Mouse (Mus musculus): ENCODE measurements around the gene Prkrip1. TPM values are rescaled to one million over a fixed set of nuclear protein-coding genes. Genes with fewer than 3 reads are reported as not detected.
"Not testable (repeated sequence)": the region's sequence is repeated elsewhere in the genome, so short reads cannot be mapped to it uniquely, and the experiment has no call there.

Gene Prkrip1
- total RNA-seq, 2 experiments from 2014 or later: 28.3 to 39.2 TPM

DNA sequence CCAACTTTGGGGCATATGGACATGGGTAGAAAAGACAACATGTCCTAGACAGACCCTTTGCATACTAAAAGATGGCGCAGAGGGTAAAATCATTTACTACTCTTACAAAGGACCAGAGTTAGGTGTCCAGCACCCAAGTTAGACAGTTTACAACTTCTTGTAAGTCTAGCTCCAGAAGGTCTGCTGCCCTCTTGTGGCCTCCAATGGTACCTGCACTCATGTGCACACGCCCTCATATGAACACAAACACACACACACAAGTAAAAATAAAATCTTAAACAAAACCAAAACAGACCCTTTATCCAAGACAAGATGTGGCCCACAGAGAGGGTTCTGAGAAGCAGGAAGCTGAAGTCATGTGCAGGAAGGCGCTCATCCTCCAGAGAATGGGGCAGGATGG, 30.7 kb downstream of the Prkrip1 start:
- no peak for DNase-seq (ENCODE audit: low spot score in 2 of 2)
- intact Hi-C loops (cut with DNase I): no loop called here

DNA sequence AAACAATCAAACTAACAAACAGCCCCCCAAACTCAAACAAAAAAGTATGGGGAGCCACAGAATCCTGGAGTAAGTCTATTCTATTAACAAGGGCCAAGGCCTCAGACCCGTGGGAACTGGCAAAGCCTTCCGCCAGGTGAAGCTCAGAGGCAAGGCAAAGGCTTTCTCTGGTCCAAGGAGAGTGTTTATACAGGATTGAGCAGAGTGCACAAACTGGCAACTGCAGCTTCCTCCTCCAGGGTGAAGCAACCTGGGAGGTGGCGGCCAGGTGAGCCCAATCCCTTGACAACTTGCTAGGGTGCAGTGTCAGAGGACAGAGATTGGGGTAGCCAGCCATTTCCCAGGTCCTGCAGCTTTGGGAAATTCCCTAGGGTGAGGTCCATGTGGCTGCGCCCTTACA, 31.5 kb downstream of the Prkrip1 start:
- no peak for DNase-seq (ENCODE audit: low spot score in 2 of 2)
- intact Hi-C loops (cut with DNase I): no loop called here

DNA sequence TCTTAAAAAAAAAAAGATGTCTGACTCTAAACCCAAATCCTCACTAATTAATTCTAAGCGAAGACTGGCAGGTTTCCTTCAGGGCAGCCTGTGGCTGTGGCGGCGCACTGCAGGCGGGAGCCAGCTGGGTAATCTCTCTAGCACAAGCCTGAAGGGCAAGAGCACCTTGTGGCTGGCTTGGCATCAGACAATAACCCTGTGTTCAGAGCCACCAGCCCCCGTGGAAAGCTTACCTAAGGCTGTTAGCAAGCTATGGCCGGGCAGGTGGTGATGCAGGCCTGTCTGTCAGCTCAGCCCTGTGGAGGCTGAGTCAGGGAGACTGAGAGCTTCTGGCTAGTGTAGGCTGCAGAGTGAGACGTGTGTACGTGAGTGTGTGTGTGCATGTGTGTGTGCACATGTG, 33.5 kb downstream of the Prkrip1 start:
- DNase-seq (ENCODE audit: low spot score in 2 of 2): no peak
- intact Hi-C loops (cut with DNase I): no loop called here

DNA sequence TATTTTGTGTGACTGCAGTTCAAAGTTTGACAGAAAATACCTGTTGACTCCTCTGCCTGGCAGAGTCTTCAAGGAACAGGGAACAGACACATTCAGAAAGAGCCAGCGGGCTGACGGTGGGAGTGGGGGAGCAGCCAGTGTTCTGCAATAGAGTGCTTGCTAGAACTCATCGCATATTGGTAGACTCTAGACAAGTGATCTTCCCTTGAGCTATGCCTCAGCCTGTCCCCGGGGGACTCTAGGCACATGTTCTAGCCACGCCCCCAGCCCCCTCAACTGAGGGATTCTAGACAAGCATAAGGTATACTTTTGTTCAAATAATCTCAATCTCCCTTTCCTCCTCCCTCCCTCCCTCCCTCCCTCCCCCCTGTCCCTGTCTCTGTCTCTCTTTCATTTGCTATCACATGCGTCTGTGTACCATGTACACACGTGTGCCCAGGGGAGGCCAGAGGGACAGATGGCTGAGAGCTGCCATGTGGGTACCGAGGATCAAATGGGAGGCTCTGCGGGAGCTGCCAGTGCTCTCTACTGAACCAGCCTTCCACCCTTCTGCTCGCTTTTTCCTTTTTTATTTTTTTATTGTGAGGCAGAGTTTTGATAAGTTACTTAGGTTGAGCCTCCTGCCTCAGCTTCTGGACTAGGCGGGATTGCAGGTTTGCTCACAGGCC, 34.8 kb downstream of the Prkrip1 start:
- no peak for DNase-seq (ENCODE audit: low spot score in 2 of 2)
- intact Hi-C loops (cut with DNase I): no loop called here

DNA sequence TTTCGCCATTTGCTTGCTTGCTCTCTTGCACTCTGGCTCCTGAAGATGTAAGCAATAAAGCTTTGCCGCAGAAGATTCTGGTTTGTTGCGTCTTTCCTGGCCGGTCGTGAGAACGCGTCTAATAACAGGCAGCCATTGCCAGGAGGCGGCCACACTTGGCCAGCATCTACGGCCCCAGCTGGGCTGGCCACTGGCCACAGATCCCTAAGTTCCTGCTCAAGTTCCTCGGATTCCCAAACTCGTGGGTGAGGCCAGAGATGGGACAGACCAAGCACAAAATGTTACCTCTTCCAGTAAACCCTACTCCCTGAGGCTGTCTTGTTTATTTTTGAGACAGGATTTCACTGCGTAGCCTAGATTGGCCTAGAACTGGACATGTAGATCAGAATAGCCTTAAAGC, 38.7 kb downstream of the Prkrip1 start:
- DNase-seq (ENCODE audit: low spot score in 2 of 2); intact Hi-C loops (cut with DNase I): not testable (repeated sequence)

DNA sequence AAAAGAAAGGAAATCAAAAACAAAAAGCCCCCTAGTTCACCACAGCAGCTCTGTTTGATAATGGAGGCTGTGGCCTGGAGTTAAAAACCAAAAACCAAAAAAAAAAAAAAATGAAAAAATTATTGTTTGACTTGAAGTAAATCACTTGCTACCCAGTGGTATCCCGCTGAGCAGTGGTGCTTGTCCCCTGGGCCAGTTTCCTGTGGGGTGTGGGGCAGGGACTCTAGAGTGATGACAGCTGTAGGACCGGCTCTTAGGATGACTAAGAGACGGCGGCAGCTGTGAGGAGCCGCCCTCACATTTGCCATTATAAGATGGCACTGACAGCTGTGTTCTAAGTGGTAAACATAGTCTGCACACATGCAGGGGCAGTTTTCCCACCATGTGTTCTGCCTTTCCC, 43.4 kb downstream of the Prkrip1 start:
- intact Hi-C loops (cut with DNase I): no loop called here
- DNase-seq (ENCODE audit: low spot score in 2 of 2): no peak

DNA sequence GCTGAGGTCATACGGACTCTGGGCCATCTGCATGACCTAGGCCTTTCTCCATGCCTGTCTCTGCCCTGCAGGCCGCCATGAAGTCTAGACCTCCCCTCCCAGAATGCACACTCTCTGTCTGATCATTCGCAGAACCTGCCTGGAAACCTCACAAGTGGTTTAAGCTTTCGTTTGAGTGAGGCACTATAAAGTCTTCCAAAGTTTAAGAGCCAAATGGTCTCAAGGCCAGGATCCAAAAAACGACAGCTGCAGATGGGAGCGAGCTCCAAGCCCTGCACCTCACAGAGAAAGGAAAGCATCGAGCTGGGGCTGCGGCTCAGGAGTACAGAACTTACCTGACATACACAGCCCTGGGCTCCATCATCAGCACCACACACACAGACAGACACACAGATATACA, 46.4 kb downstream of the Prkrip1 start:
- intact Hi-C loops (cut with DNase I): no loop called here
- DNase-seq (ENCODE audit: low spot score in 2 of 2): no peak

DNA sequence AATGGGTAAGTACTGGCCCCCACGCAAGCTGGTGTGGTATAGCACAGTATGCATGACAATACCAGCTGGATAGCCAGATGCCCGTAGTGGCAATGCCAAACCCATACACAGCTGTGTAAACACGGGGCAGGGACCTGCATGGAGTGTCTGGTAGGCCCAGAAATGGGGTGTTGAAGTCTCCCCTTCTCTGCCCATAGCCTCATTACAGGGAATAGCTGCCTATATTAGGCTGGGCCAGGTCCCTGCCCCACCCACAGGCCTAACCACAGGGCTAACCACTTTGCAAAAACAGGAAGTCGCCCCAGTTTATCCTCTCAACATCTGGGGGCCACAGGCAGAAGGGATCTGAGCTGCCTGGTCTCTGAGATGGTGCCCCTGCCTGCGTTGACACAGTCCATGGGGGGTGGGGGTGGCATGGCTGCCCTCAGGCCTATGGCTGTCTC, 49.6 kb downstream of the Prkrip1 start:
- DNase-seq (ENCODE audit: low spot score in 2 of 2); intact Hi-C loops (cut with DNase I): not testable (repeated sequence)

DNA sequence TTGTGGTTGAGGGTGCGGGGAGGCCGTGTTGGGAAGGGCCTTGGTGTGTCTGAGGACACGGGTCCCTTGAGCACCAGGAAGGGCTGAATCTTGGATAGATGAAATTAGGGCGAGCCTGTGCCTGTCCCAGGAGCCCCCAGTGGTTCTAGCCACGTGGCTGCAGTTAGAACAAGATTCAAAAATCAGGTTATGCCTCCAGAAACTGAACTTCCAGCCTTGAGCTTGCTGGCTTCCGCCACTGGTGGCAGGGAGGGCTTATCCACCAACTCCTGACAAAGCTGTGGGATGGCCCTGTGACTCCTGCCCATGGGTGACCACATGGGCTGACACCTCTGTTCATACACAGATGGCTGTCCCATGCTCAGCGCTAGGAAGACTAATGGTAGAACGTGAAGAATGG, 51.1 kb downstream of the Prkrip1 start:
- intact Hi-C loops (cut with DNase I): no loop called here
- no peak for DNase-seq (ENCODE audit: low spot score in 2 of 2)

DNA sequence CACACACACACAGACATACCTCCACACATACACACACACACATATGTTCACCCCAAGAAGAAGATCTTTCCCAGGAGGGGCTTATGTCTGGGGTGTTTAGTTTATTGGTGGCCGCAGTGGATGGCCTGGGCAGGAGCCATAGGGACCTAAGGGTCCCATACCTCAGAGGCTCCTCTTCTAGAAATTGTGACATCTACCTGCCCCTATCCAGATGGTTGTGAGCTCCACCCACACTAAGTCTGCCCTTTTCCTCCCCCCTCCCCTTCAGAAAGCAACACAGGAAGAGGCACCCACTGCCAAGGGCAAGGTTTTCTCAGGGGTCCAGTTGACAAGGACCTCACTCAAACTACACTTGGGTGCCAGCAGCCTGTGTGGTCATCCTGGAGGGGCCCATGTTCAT, 51.8 kb downstream of the Prkrip1 start:
- intact Hi-C loops (cut with DNase I): no loop called here

DNA sequence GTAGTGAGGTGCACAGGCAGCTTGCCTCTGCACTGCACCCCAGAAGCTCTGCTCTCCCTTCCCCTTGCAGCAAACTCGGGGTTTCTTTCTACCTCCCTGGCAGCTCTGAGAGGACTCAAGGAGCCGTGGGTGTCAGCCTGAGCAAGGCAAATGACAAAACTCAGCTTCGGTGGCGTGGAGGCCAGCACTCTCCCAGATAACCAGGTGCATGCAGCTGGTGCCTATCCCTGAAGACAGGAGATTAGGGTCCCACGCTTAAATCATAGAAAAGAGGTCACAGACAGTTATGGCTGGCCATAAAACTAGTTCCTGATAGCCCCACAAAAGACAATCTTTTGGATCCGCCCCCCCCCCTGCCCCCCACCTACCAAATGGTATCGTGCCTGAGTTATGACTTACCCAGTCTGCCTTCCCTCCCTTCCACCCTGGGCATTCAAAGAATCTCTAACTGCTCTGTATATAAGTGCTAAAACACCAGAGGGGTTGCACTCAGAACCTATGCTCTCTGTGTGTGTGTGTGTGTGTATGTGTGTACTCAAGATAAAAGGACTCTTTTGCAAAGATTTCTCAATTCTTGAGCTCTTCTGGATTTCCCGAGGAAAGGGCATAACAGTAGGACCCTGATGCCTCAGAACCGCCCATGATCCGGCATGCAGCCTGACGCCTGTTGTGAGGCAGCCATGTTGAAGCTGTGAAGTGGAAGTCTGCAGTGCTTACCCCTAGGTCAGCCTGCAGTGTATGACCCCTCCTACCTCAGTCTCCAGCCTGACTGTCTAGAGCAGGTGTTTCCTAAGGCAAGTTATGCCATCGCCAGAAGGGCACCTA, 53.9 kb downstream of the Prkrip1 start:
- intact Hi-C loops (cut with DNase I): no loop called here
- no peak for DNase-seq (ENCODE audit: low spot score in 2 of 2)

More for the DNA sequence above, 51.8 kb downstream of the Prkrip1 start:
- no peak for DNase-seq (ENCODE audit: low spot score in 2 of 2)

DNA sequence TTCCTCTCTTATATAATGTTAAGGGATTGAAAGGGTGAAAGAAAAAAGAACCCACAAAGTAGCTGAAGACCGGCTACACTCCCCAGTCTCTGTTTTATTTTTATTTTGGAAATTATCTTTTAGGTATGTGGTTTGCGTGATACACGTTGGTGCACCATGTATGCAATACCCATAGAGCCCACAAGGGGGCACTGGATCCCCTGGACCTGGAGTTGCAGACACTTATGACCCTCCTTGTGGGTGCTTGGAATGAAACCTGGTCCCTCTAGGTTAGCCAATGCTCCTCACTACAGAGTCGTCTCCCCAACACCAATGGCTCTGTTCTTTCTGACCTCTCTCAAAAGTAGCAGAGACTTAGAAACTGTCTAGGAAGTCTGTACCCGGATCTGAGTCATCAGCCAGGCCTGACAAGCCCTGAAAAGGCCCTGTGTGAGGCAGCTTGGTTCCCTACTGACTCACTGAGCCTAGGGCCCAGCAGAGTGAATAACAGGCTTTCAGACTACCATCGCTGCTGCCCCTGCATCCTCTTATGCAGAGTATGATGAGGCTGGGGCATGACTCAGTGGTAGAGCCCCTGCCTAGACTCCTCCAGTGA, 55.5 kb downstream of the Prkrip1 start:
- DNase-seq (ENCODE audit: low spot score in 2 of 2): no peak
- intact Hi-C loops (cut with DNase I): no loop called here

DNA sequence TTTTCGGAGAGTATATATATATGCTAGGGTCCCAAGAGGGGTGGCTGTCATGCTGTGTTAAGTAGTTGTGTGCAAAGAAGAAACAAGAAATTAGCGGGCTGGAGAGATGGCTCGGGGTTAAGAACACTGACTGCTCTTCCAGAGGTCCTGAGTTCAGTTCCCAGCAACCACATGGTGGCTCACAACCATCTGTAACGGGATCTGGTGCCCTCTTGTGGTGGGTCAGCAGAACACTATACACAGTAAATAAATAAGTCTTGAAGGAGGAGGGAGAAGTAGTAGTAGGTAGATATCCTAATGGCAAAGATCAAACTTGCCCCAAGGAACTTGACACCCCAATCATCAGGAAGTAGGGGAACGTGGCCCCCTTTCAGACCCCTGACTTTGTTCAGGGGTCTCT, 56.0 kb downstream of the Prkrip1 start:
- DNase-seq (ENCODE audit: low spot score in 2 of 2): no peak
- intact Hi-C loops (cut with DNase I): no loop called here

DNA sequence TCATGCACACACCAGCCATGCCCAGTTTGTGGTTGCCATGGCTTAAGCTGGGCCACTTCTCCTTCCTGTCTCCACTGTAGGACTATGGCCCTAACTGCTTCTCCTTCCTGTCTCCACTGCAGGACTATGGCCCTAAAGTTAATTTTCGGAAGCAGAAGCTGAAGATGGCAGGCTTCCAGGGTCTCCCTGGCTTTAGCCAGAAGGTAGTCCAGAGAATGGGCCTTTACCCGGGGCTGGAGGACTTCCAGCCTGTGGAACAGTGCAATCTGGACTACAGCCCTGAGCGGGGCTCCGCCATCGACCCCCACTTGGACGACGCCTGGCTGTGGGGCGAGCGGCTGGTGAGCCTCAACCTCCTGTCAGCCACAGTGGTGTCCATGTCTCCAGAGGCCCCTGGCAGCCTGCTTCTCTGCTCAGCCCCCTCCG, 58.7 kb downstream of the Prkrip1 start:
- intact Hi-C loops (cut with DNase I): no loop called here
- no peak for DNase-seq (ENCODE audit: low spot score in 2 of 2)

DNA sequence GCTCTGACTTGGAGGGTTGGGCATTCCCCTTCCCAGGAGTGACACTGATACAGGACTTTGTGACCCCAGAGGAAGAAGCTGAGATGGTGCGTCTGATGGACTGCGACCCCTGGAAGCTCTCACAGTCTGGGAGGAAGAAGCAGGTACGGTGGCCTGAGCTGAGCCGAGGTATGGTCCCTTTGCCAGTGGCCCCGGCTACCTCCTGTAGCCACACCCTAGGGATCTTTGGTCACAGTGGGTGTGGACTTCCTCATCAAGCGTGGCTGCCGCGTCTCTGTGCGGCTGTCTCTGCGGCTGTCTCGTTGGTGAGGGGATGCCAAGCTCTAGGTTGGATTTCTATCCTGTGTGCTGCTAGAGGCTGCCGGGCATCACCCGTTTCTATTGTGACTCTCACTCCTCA, 59.4 kb downstream of the Prkrip1 start:
- no peak for DNase-seq (ENCODE audit: low spot score in 2 of 2)

DNA sequence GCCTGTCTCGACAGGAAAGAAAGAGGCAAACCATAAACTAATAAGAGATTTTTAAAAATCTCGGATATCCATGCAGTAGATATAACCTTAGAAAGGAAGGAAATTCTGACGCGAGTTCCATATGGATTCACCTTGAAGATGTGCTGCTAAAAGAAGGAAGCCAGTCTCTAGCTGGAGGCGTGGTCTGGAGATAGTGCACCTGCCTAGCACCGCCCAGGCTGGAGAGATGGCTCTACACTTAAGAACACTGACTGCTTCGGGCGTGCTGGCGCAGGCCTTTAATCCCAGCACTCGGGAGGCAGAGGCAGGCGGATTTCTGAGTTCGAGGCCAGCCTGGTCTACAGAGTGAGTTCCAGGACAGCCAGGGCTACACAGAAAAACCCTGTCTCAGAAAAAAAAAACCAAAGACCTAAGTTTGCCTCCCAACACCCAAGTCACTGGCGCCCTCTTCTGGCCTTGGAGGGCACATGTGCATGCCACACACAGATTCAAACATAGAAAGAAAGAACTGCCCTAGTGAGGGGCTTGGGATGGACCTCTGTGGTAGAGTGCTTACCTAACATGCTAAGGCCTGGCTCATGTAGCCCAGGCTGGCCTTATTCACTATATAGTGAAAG, 61.0 kb downstream of the Prkrip1 start:
- DNase-seq (ENCODE audit: low spot score in 2 of 2): no peak
- intact Hi-C loops (cut with DNase I): loop anchor here (5.0 kb wide), 1 partner anchor 115 kb away; no protein-coding TSS in a partner anchor

More for the DNA sequence above, 59.4 kb downstream of the Prkrip1 start:
- intact Hi-C loops (cut with DNase I): loop anchor here (5.0 kb wide), 1 partner anchor 113 kb away; no protein-coding TSS in a partner anchor

DNA sequence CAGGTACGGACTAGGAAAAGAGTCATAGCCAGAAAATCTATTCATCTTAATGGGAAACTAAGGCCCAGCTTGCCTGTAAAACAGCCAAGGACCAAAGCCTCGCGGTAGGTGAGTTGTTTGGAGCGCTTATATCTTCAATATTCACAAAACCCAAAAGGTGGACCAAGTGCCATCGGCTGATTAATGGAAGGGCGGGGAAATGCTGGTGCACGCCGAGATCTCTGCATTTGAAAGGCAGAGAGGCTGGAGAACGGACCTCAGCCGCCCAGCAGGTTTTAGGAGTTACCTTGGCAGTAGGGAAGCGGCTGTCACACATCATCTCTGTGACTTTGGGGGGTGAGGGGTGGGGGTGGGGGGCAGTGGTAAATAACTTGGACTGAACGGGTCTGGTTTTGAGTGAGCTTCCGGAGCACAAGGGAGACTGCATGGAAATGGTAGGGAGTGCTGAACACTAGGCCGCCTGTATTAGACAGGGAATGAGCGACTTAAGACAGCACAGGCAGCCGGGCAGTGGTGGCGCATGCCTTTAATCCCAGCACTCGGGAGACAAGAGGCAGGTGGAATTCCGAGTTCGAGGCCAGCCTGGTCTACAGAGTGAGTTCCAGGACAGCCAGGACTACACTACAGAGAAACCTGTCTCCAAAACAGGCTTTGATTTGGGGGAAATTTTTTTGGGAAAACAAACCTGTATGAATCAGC, 62.3 kb downstream of the Prkrip1 start:
- DNase-seq (ENCODE audit: low spot score in 2 of 2): no peak
- intact Hi-C loops (cut with DNase I): loop anchor here (5.0 kb wide), 1 partner anchor 116 kb away; no protein-coding TSS in a partner anchor

DNA sequence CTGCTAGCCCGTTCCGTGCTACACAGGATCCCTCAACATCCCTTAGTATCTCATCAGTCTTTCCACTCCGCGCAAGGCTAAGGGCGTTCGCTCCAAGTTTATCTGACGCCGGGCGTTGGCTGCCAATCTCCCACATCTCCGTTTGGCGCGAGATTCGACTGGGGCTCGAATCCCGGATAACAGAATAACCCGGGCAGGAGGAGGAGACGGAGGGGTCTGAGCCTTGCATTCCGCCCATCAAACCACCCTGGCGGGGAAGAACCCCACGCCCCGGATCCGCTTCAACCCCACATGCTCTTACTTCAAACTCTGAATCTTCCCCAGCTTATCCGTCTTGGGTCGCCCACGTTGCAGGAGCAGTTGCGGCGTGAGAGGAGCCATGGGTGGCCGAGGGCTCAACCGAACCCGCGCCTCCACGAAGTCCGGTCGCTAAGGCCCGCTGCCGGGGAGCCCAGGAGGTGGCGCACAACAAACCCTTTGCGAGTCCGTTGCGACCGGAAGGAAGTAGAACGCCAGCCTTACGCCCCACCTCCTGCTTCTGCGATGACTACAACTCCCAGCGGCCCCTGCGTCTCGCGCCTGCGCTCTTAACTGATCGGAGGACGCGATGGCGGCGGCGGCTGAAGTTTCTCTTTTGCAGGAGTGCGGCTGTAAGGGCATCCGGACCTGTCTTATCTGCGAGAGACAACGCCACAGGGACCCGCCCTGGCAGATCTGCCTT, 63.0 kb downstream of the Prkrip1 start, which contains the start of the genes Lrwd1 and Alkbh4:
TSS of gene Lrwd1 (minus strand) at position 504 of the 721 bp plus-strand sequence.
TSS of gene Alkbh4 (plus strand) at position 576 of the 721 bp plus-strand sequence.
- peak; percentile 93 for DNase-seq (ENCODE audit: low spot score in 2 of 2)
- intact Hi-C loops (cut with DNase I): loop anchor here (2.0 to 5.0 kb wide), 3 partner anchors 19 to 117 kb away; partner anchors contain the start of gene Polr2j
